Mouse (Mus musculus): ENCODE results near the gene 6430571L13Rik. TPM values are rescaled to one million over a fixed set of nuclear protein-coding genes. Genes with fewer than 3 reads are reported as not detected.

Gene 6430571L13Rik
- polyA plus RNA-seq, 2 experiments = 0.07 TPM; not detected in 1

- Histone ChIP-seq H3K27ac (no peak overlapping the region), H3K9ac (replicated peaks) (no peak overlapping the region), H3K4me2 (ENCODE audit: low read depth) (no peak overlapping the region), H3K27me3 (ENCODE audit: control insufficient read depth, insufficient read depth, low read length) (no peaks in the 10 kb centered on the region), H3K36me3 (replicated peaks; ENCODE audit: control insufficient read depth, insufficient read depth, low read depth) (no peaks in the 10 kb centered on the region), H3K4me3 (ENCODE audit: insufficient read depth in 1 of 2, low read depth in 2 of 2, low read length in 2 of 2) (no peak overlapping the region), H3K9me3 (ENCODE audit: control insufficient read depth, low read length) (no peaks in the 10 kb centered on the region), H3K4me1 (replicated peaks; ENCODE audit: control insufficient read depth in 2 of 2, insufficient read depth in 2 of 2, low read length in 1 of 2) (no peaks in the 10 kb centered on the region; a peak in 1 of 4 replicates)
- TF ChIP-seq EP300 (IDR thresholded peaks at IDR 0.05; ENCODE audit: low read depth) (no peak), CTCF (IDR thresholded peaks at IDR 0.05; ENCODE audit: low read depth) (no peak)
- ATAC-seq (ENCODE audit: insufficient read depth) (no peak), DNase-seq (ENCODE audit: low read depth in 3 of 3, low spot score in 3 of 3) (no peak)
- WGBS (ENCODE audit: insufficient replicate concordance) = 78% methylated on average over 16 of the region's 16 CpGs
Observed at GRCm38 (mm10) chr9:107327879-107328620, 12.4 kb upstream of the 6430571L13Rik start.

DNA sequence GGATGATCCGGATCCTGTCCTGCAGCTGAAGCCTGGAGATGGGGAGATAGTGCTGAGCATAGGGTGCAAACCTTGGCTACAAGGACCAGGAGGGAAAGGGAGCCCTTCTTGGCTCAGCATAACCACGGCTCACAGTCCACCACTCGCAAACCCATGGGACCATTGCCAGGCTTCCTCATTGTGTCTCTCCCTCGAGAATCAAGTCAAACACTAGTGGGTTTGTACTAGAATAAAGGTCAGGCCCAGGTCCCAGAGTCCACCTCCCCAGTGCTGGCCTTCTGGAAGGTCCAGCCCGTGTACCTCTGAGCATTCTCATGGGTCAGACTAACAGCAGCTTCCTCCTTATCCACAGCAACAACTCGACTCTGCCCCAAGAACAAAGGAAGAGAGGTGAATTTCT is 9.6 kb upstream of the 6430571L13Rik start:
- no peak overlapping the region for H3K4me3 ChIP-seq (ENCODE audit: insufficient read depth in 1 of 2, low read depth in 2 of 2, low read length in 2 of 2)
- ATAC-seq (ENCODE audit: insufficient read depth) = no peak
- WGBS (ENCODE audit: insufficient replicate concordance) = 44% methylated on average over 6 of the region's 6 CpGs
- TF ChIP-seq CTCF (IDR thresholded peaks at IDR 0.05; ENCODE audit: low read depth) (no peak), EP300 (IDR thresholded peaks at IDR 0.05; ENCODE audit: low read depth) (no peak)
- H3K27ac ChIP-seq = no peak overlapping the region
- H3K4me2 ChIP-seq (ENCODE audit: low read depth) = no peak overlapping the region
- no peaks in the 10 kb centered on the region for H3K36me3 ChIP-seq (replicated peaks; ENCODE audit: control insufficient read depth, insufficient read depth, low read depth)
- no peaks in the 10 kb centered on the region for H3K9me3 ChIP-seq (ENCODE audit: control insufficient read depth, low read length)
- H3K4me1 ChIP-seq (replicated peaks; ENCODE audit: control insufficient read depth in 2 of 2, insufficient read depth in 2 of 2, low read length in 1 of 2) = no peaks in the 10 kb centered on the region
- no peak for DNase-seq (ENCODE audit: low read depth in 3 of 3, low spot score in 3 of 3)
- no peaks in the 10 kb centered on the region for H3K27me3 ChIP-seq (ENCODE audit: control insufficient read depth, insufficient read depth, low read length)
- H3K9ac ChIP-seq (replicated peaks) = no peak overlapping the region

DNA sequence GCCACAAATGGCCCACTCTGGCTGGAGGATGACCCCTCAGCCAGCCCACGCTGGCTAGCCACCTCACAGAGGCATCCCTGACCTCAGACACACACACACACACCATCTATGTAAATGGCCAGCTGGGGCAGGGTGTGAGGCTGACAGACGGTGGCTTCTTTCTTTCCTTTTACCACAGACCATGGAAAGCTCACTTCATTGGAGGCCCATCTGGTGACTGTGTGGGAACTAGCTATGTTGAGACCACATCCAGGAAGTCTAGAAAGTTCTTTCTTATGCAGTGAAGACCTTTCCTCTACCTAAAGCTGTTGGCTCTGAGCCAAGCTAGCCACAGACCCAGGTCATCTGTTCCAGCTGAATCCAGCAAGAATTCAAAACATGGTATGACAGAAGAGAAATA is 6.7 kb upstream of the 6430571L13Rik start:
- Histone ChIP-seq H3K9ac (replicated peaks) (no peak overlapping the region), H3K4me1 (replicated peaks; ENCODE audit: control insufficient read depth in 2 of 2, insufficient read depth in 2 of 2, low read length in 1 of 2) (peaks cover 2 to 4% of the 10 kb centered on the region in 2 experiments; a peak in 1 of 4 replicates), H3K9me3 (ENCODE audit: control insufficient read depth, low read length) (no peaks in the 10 kb centered on the region), H3K36me3 (replicated peaks; ENCODE audit: control insufficient read depth, insufficient read depth, low read depth) (no peaks in the 10 kb centered on the region), H3K4me2 (ENCODE audit: low read depth) (no peak overlapping the region), H3K27ac (no peak overlapping the region), H3K27me3 (ENCODE audit: control insufficient read depth, insufficient read depth, low read length) (no peaks in the 10 kb centered on the region), H3K4me3 (ENCODE audit: insufficient read depth in 1 of 2, low read depth in 2 of 2, low read length in 2 of 2) (no peak overlapping the region)
- 45% methylated on average over 2 of the region's 2 CpGs for WGBS (ENCODE audit: insufficient replicate concordance)
- ATAC-seq (ENCODE audit: insufficient read depth) (no peak), DNase-seq (ENCODE audit: low read depth in 3 of 3, low spot score in 3 of 3) (no peak)
- no peak for TF ChIP-seq EP300 (IDR thresholded peaks at IDR 0.05; ENCODE audit: low read depth)
- TF ChIP-seq CTCF (IDR thresholded peaks at IDR 0.05; ENCODE audit: low read depth) = no peak

- DNase-seq (ENCODE audit: low read depth in 3 of 3, low spot score in 3 of 3) = no peak
- H3K9ac ChIP-seq (replicated peaks) = no peak overlapping the region
- H3K4me1 ChIP-seq (replicated peaks; ENCODE audit: control insufficient read depth in 2 of 2, insufficient read depth in 2 of 2, low read length in 1 of 2) = peaks cover 2 to 6% of the 10 kb centered on the region in 2 experiments; a peak in 1 of 4 replicates
- no peak overlapping the region for H3K4me2 ChIP-seq (ENCODE audit: low read depth)
- no peak for ATAC-seq (ENCODE audit: insufficient read depth)
- 66% methylated on average over 6 of the region's 6 CpGs for WGBS (ENCODE audit: insufficient replicate concordance)
- no peaks in the 10 kb centered on the region for H3K9me3 ChIP-seq (ENCODE audit: control insufficient read depth, low read length)
- H3K27ac ChIP-seq = no peak overlapping the region
- no peak overlapping the region for H3K4me3 ChIP-seq (ENCODE audit: insufficient read depth in 1 of 2, low read depth in 2 of 2, low read length in 2 of 2)
- H3K27me3 ChIP-seq (ENCODE audit: control insufficient read depth, insufficient read depth, low read length) = no peaks in the 10 kb centered on the region
- no peak for TF ChIP-seq EP300 (IDR thresholded peaks at IDR 0.05; ENCODE audit: low read depth)
- no peak for TF ChIP-seq CTCF (IDR thresholded peaks at IDR 0.05; ENCODE audit: low read depth)
- H3K36me3 ChIP-seq (replicated peaks; ENCODE audit: control insufficient read depth, insufficient read depth, low read depth) = no peaks in the 10 kb centered on the region
Observed at GRCm38 (mm10) chr9:107334356-107334755, 6.0 kb upstream of the 6430571L13Rik start.

DNA sequence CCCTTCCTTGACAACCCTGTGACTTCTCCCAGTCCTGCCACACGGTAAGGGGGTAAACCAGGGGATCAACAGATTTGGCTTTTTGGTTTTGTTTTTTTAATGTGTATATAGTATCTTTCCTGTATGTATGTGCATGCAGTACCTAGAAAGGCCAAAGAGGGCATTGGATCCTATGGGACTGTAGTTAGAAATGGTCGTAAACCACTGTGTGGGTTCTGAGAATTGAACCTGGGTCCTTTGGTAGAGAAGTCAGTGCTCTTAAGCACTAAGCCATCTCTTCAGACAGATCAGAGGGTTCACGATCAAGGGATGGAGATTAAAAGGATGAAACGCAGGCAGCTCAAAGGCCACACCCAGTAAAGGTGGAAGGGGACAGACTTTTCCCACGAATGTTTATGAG is 5.4 kb upstream of the 6430571L13Rik start:
- H3K9me3 ChIP-seq (ENCODE audit: control insufficient read depth, low read length) = no peaks in the 10 kb centered on the region
- TF ChIP-seq CTCF (IDR thresholded peaks at IDR 0.05; ENCODE audit: low read depth) = 0 out of 2 replicates have a peak, but pooled peaks have one; percentile 23
- TF ChIP-seq EP300 (IDR thresholded peaks at IDR 0.05; ENCODE audit: low read depth) = no peak
- no peak overlapping the region for H3K4me3 ChIP-seq (ENCODE audit: insufficient read depth in 1 of 2, low read depth in 2 of 2, low read length in 2 of 2)
- no peak overlapping the region for H3K27ac ChIP-seq
- H3K4me2 ChIP-seq (ENCODE audit: low read depth) = no peak overlapping the region
- DNase-seq (ENCODE audit: low read depth in 3 of 3, low spot score in 3 of 3) (no peak), ATAC-seq (ENCODE audit: insufficient read depth) (no peak)
- H3K4me1 ChIP-seq (replicated peaks; ENCODE audit: control insufficient read depth in 2 of 2, insufficient read depth in 2 of 2, low read length in 1 of 2) = peaks cover 2 to 6% of the 10 kb centered on the region in 2 experiments; a peak in 1 of 4 replicates
- no peak overlapping the region for H3K9ac ChIP-seq (replicated peaks)
- 69% methylated on average over 5 of the region's 5 CpGs for WGBS (ENCODE audit: insufficient replicate concordance)
- no peaks in the 10 kb centered on the region for H3K36me3 ChIP-seq (replicated peaks; ENCODE audit: control insufficient read depth, insufficient read depth, low read depth)
- H3K27me3 ChIP-seq (ENCODE audit: control insufficient read depth, insufficient read depth, low read length) = no peaks in the 10 kb centered on the region

Measured in liver, embryonic 14.5 days (tissue).